ENCODE assay signal across 10 mouse cellular contexts in the genomic region with DNA sequence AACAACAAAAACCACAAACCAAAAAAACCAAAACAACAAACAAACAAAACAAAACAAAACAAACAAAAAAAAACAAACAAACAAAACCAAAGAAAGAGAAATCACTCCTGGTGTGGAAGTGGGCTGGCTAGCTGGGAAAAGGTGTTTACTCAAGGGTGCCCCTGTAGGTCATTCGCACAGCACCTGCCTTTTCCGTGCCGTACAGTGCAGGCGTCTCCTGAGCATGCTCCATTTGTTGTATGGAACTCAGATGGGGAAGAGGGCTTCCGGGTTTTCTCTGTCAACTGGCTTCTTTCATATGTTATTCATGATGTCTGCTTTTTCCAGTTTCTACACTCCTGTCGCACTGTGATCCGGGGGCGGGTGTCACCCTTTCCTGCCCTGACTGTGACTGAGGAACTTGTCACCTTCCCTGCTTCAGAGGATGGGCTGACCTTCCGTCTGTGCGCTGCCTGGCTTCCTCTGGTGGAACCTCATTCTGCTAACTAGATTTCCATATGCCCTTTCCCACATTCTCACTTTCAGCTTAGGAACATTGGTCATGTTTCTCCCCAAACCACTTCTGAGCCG.
DNase-seq lines count a peak whose midpoint lies in the region; ATAC-seq lines count a peak whose summit lies in the region.
"Had no signal": no experiment of that assay in that cellular context is flagged by ENCODE, and none has a peak within 500 bp of the region (broad histone marks: within the 10 kb centered on the region; RNA-seq: fewer than 3 reads in every experiment).

No protein-coding gene starts in this region.

- no peaks in the 10 kb centered on the region for H3K27me3 ChIP-seq in kidney, embryonic 16.5 days (ENCODE audit: insufficient read depth, low read length)
- H3K27me3 ChIP-seq in forebrain, embryonic 14.5 days (replicated peaks; ENCODE audit: control insufficient read depth, insufficient read depth, low read length) = no peaks in the 10 kb centered on the region
- H3K27me3 ChIP-seq in liver, embryonic 16.5 days (ENCODE audit: control insufficient read depth, insufficient read depth, low read depth, low read length) = no peaks in the 10 kb centered on the region

- peak overlapping the region; percentile 21 for H3K4me3 ChIP-seq in kidney, embryonic 16.5 days (ENCODE audit: low read length)
- no peak overlapping the region for H3K4me3 ChIP-seq in forebrain, embryonic 14.5 days (ENCODE audit: low read depth, low read length)
- no peak overlapping the region for H3K4me3 ChIP-seq in liver, embryonic 16.5 days (ENCODE audit: low read depth, low read length)

- H3K36me3 ChIP-seq in kidney, embryonic 16.5 days (ENCODE audit: insufficient read depth, low read length) = no peaks in the 10 kb centered on the region
- H3K36me3 ChIP-seq in forebrain, embryonic 14.5 days (ENCODE audit: control insufficient read depth, insufficient read depth, low read length) = no peaks in the 10 kb centered on the region
- H3K36me3 ChIP-seq in liver, embryonic 16.5 days (ENCODE audit: control insufficient read depth, insufficient read depth) = no peaks in the 10 kb centered on the region

- DNase-seq in kidney, adult 11 months = no peak
- DNase-seq in R1 (ENCODE audit: low read depth, low spot score) = peak; percentile 59
- DNase-seq in forebrain, embryonic 14.5 days (ENCODE audit: low spot score) = no peak
- DNase-seq in left cerebral cortex, adult 18-20 months (ENCODE audit: low spot score in 2 of 2) = no peak
- no peak for DNase-seq in layer of hippocampus, adult 9-11 months
- no peak for DNase-seq in cerebellum, adult 9-10 months
- DNase-seq: cerebellum, postnatal 10 days had no signal

- H3K4me2 ChIP-seq in kidney, embryonic 16.5 days (replicated peaks; ENCODE audit: low read depth, low read length) = peak overlapping the region; percentile 49
- peak overlapping the region; percentile 14; the same call in 1 of the 2 replicates for H3K4me2 ChIP-seq in forebrain, embryonic 14.5 days (ENCODE audit: low read length)
- H3K4me2 ChIP-seq in liver, embryonic 16.5 days (ENCODE audit: low read depth, low read length) = 0 out of 2 replicates have a peak overlapping the region, but pooled peaks have one; percentile 15

- H3K4me1 ChIP-seq in kidney, embryonic 16.5 days (ENCODE audit: insufficient read depth, low read length) = peaks cover 6% of the 10 kb centered on the region
- no peaks in the 10 kb centered on the region for H3K4me1 ChIP-seq in forebrain, embryonic 14.5 days (ENCODE audit: control insufficient read depth, insufficient read depth, low read length)
- no peaks in the 10 kb centered on the region for H3K4me1 ChIP-seq in liver, embryonic 16.5 days (ENCODE audit: control insufficient read depth, low read depth, low read length)

- no peak for ATAC-seq in kidney, embryonic 16.5 days (ENCODE audit: low FRiP score, low TSS enrichment)
- ATAC-seq in forebrain, embryonic 14.5 days = no peak
- ATAC-seq in liver, embryonic 16.5 days (ENCODE audit: low read depth) = no peak

- H3K27ac ChIP-seq in kidney, embryonic 16.5 days (ENCODE audit: low read length) = no peak overlapping the region
- H3K27ac ChIP-seq in forebrain, embryonic 14.5 days (ENCODE audit: low read depth, low read length) = no peak overlapping the region
- H3K27ac ChIP-seq in liver, embryonic 16.5 days (ENCODE audit: low read length) = no peak overlapping the region
- H3K27ac ChIP-seq: liver, embryonic 14.5 days had no signal

- WGBS in kidney, embryonic 16.5 days = 49% methylated on average over 11 of the region's 11 CpGs
- 79% methylated on average over 11 of the region's 11 CpGs for WGBS in forebrain, embryonic 14.5 days
- WGBS in liver, embryonic 16.5 days (ENCODE audit: insufficient replicate concordance) = 31% methylated on average over 11 of the region's 11 CpGs

- no peak overlapping the region for H3K9ac ChIP-seq in kidney, embryonic 16.5 days (replicated peaks; ENCODE audit: low read length)
- H3K9ac ChIP-seq in forebrain, embryonic 14.5 days (ENCODE audit: low read length) = no peak overlapping the region
- no peak overlapping the region for H3K9ac ChIP-seq in liver, embryonic 16.5 days (ENCODE audit: low read depth, low read length)
- H3K9ac ChIP-seq: liver, embryonic 14.5 days had no signal

- H3K9me3 ChIP-seq in kidney, embryonic 16.5 days (ENCODE audit: low read length) = no peaks in the 10 kb centered on the region
- no peaks in the 10 kb centered on the region for H3K9me3 ChIP-seq in forebrain, embryonic 14.5 days (replicated peaks; ENCODE audit: control insufficient read depth, low read length)
- no peaks in the 10 kb centered on the region for H3K9me3 ChIP-seq in liver, embryonic 16.5 days (replicated peaks; ENCODE audit: control insufficient read depth, low read length)
